In the genomic region with DNA sequence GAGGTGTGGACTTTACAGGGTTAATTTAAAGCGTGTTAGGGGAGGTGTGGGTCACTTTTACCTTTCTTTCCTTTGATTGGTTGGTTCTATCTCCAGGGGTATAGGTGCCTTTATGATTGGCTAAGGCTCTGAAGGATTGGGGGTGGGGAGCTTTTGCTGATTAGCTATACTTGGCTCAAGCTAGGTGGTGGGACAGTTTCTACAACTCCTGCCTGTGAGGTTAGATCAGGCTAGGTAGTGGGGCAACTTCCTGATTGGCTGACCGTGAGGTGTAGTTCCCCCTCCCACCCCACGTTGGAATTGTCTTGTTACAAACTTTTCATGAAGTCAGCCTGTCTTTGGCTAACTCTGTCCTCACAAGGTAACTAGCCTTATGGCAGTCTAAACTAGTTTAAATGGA, we compare ENCODE assay signal across 27 mouse cellular contexts. TPM values are rescaled to one million over a fixed set of nuclear protein-coding genes. Genes with fewer than 3 reads are reported as not detected.
DNase-seq lines count a peak whose midpoint lies in the region; ATAC-seq and TF ChIP-seq lines count a peak whose summit lies in the region.
"Had no signal": no experiment of that assay in that cellular context is flagged by ENCODE, and none has a peak within 500 bp of the region (broad histone marks: within the 10 kb centered on the region; RNA-seq: fewer than 3 reads in every experiment).

No protein-coding gene starts in this region.

- no peak for TF ChIP-seq RAD21 in CH12.LX (IDR thresholded peaks at IDR 0.05; ENCODE audit: low read depth, low read length)

- H3K79me2 ChIP-seq in CH12.LX (replicated peaks; ENCODE audit: control insufficient read depth, extremely low read depth, insufficient read depth, poor library complexity, severe bottlenecking) = no peaks in the 10 kb centered on the region

- H3K27ac ChIP-seq in CH12.LX (ENCODE audit: insufficient read depth, low read depth) = no peak overlapping the region
- no peak overlapping the region for H3K27ac ChIP-seq in ES-E14 (ENCODE audit: insufficient read depth, low read depth, low read length, poor library complexity, severe bottlenecking)
- no peak overlapping the region for H3K27ac ChIP-seq in limb, embryonic 10.5 days
- H3K27ac ChIP-seq: embryonic facial prominence, embryonic 13.5 days; forebrain, embryonic 12.5 days; heart, adult 2 months; hindbrain, embryonic 12.5 days; intestine, embryonic 15.5 days had no signal

- H3K9ac ChIP-seq in CH12.LX (ENCODE audit: insufficient read depth, low read depth) = no peak overlapping the region
- no peak overlapping the region for H3K9ac ChIP-seq in ES-E14 (ENCODE audit: insufficient read depth, low read depth, low read length, poor library complexity, severe bottlenecking)
- H3K9ac ChIP-seq: embryonic facial prominence, embryonic 13.5 days; forebrain, embryonic 12.5 days; heart, embryonic 12.5 days; hindbrain, embryonic 12.5 days; intestine, embryonic 15.5 days had no signal

- DNase-seq in CH12.LX (ENCODE audit: extremely low read depth) = no peak
- DNase-seq in ES-E14 (ENCODE audit: low read depth, low spot score) = peak; percentile 39
- DNase-seq in limb, embryonic 10.5 days (ENCODE audit: low spot score) = no peak
- DNase-seq in right cerebral cortex, postnatal 4 days = no peak
- no peak for DNase-seq in left cerebral cortex, postnatal 25 days (ENCODE audit: low spot score in 2 of 2)
- DNase-seq: adrenal gland, adult 8-10 months; adrenal gland, postnatal 36 days; cerebellum, adult 8-10 months; cerebellum, postnatal 14 days; gastrocnemius, postnatal 36 days; heart, adult 2 months; heart, postnatal 36 days; kidney, adult 2 months had no signal

- intact Hi-C loops in left cerebral cortex, postnatal 25 days (cut with DNase I) = loop anchor here (5.0 kb wide), 1 partner anchor 35 kb away; no protein-coding TSS in a partner anchor

- no peak overlapping the region for H3K4me3 ChIP-seq in CH12.LX (replicated peaks in 1 of 3; ENCODE audit: low read depth in 2 of 3, low read length in 2 of 3, poor library complexity in 1 of 3)
- no peak overlapping the region for H3K4me3 ChIP-seq in ES-E14 (ENCODE audit: insufficient read depth in 1 of 2, low read depth in 1 of 2, low read length in 2 of 2, poor library complexity in 1 of 2, severe bottlenecking in 1 of 2)
- no peak overlapping the region for H3K4me3 ChIP-seq in limb, embryonic 10.5 days
- H3K4me3 ChIP-seq: embryonic facial prominence, embryonic 13.5 days; forebrain, embryonic 12.5 days; heart, adult 2 months; heart, embryonic 12.5 days; hindbrain, embryonic 12.5 days; intestine, embryonic 15.5 days had no signal

- peaks cover 13 to 38% of the 10 kb centered on the region in 2 experiments for H3K4me1 ChIP-seq in CH12.LX (ENCODE audit: control insufficient read depth in 1 of 2, insufficient read depth in 2 of 2)
- H3K4me1 ChIP-seq in ES-E14 (ENCODE audit: control insufficient read depth in 2 of 2, insufficient read depth in 2 of 2, low read length in 2 of 2, poor library complexity in 1 of 2) = no peaks in the 10 kb centered on the region
- H3K4me1 ChIP-seq in limb, embryonic 10.5 days = no peaks in the 10 kb centered on the region
- H3K4me1 ChIP-seq: embryonic facial prominence, embryonic 13.5 days; forebrain, embryonic 12.5 days; heart, embryonic 12.5 days; hindbrain, embryonic 12.5 days; intestine, embryonic 15.5 days had no signal

- no peak overlapping the region for H3K4me2 ChIP-seq in CH12.LX (ENCODE audit: insufficient read depth, low read depth, poor library complexity, severe bottlenecking)
- H3K4me2 ChIP-seq: embryonic facial prominence, embryonic 13.5 days; forebrain, embryonic 12.5 days; heart, embryonic 12.5 days; hindbrain, embryonic 12.5 days; intestine, embryonic 15.5 days had no signal

- TF ChIP-seq POLR2A in CH12.LX (IDR thresholded peaks at IDR 0.05; ENCODE audit: low read depth, low read length) = no peak

- H3K9me3 ChIP-seq in CH12.LX (replicated peaks; ENCODE audit: low read length) (peaks cover 6% of the 10 kb centered on the region), ES-E14 (ENCODE audit: control insufficient read depth, insufficient read depth, low read depth, low read length) (no peaks in the 10 kb centered on the region)
- no peaks in the 10 kb centered on the region for H3K9me3 ChIP-seq in limb, embryonic 10.5 days (replicated peaks)
- H3K9me3 ChIP-seq: embryonic facial prominence, embryonic 13.5 days; forebrain, embryonic 12.5 days; hindbrain, embryonic 12.5 days; intestine, embryonic 15.5 days had no signal

- WGBS in limb, embryonic 10.5 days = 48% methylated on average over 3 of the region's 3 CpGs

- no peak for TF ChIP-seq EP300 in CH12.LX (IDR thresholded peaks at IDR 0.05; ENCODE audit: low read length)

- in situ Hi-C loops in CH12.LX (cut with MboI; ENCODE audit: low pct_ligation_motif_present, low pct_unique_long_range_greater_than_20kb, low sequenced_read_pairs) = loop anchor here (5.0 kb wide), 1 partner anchor 35 kb away; no protein-coding TSS in a partner anchor
- in situ Hi-C loops in ES-E14 (cut with MboI; ENCODE audit: low sequenced_read_pairs in 2 of 2, unreplicated experiment in 2 of 2) = no loop called here

- H3K36me3 ChIP-seq in CH12.LX (replicated peaks in 1 of 2; ENCODE audit: control insufficient read depth in 1 of 2, insufficient read depth in 1 of 2, low read length in 1 of 2) (no peaks in the 10 kb centered on the region), ES-E14 (ENCODE audit: control insufficient read depth, insufficient read depth, low read length, poor library complexity, severe bottlenecking) (no peaks in the 10 kb centered on the region)
- H3K36me3 ChIP-seq in limb, embryonic 10.5 days = no peaks in the 10 kb centered on the region
- H3K36me3 ChIP-seq: embryonic facial prominence, embryonic 13.5 days; forebrain, embryonic 12.5 days; heart, embryonic 12.5 days; hindbrain, embryonic 12.5 days; intestine, embryonic 15.5 days had no signal

- ATAC-seq in granulocyte monocyte progenitor cell, adult 5-6 weeks (replicated peaks; ENCODE audit: poor library complexity, severe bottlenecking) = peak; percentile 57
- ATAC-seq in megakaryocyte progenitor cell, adult 5-6 weeks (replicated peaks; ENCODE audit: poor library complexity) = peak; percentile 61
- ATAC-seq: forebrain, embryonic 16.5 days; hindbrain, embryonic 16.5 days; intestine, embryonic 15.5 days had no signal

- dilution Hi-C loops in CH12.LX (cut with MboI; ENCODE audit: extremely low pct_ligation_motif_present, extremely low pct_unique_long_range_greater_than_20kb, low sequenced_read_pairs) = no loop called here

- no peak for TF ChIP-seq CTCF in CH12.LX (conservative IDR thresholded peaks at IDR 0.05 in 1 of 2, IDR thresholded peaks at IDR 0.05 in 1 of 2; ENCODE audit: low read depth in 2 of 2, low read length in 2 of 2)

- no peaks in the 10 kb centered on the region for H3K27me3 ChIP-seq in CH12.LX (replicated peaks)
- no peaks in the 10 kb centered on the region for H3K27me3 ChIP-seq in limb, embryonic 10.5 days (ENCODE audit: low read depth, poor library complexity, severe bottlenecking)
- H3K27me3 ChIP-seq: embryonic facial prominence, embryonic 13.5 days; forebrain, embryonic 12.5 days; heart, embryonic 12.5 days; hindbrain, embryonic 12.5 days; intestine, embryonic 15.5 days had no signal

RNA-seq across cellular contexts. Expression of a gene that starts 28.8 kb away (rescaled TPM):
- 57.8 and 71.0 TPM in 2 replicates for total RNA-seq in CH12.LX (2012; rRNA removed)
- total RNA-seq in CH12.LX (2014; rRNA removed) = 96.6 and 107 TPM in 2 replicates
- polyA plus RNA-seq in CH12.LX (2012; ENCODE audit: insufficient read length, low read depth) = 68.5 and 81.5 TPM in 2 replicates
- total RNA-seq in ES-E14 (2012; rRNA removed) = 1.1 and 1.8 TPM in 2 replicates
- 22.3 and 33.3 TPM in 2 replicates for total RNA-seq in granulocyte monocyte progenitor cell, adult 5-6 weeks (2014; fragmentation: Nextera tagmentation)
- total RNA-seq in granulocyte monocyte progenitor cell, adult 5-6 weeks (2017) = 50.4 and 51.2 TPM in 2 replicates
- total RNA-seq in megakaryocyte progenitor cell, adult 5-6 weeks (2015) = 76.0 and 76.5 TPM in 2 replicates
- 83.2 and 90.0 TPM in 2 replicates for total RNA-seq in megakaryocyte progenitor cell, adult 5-6 weeks (2017)
- polyA plus RNA-seq in limb, embryonic 10.5 days (2016; fragmentation: Nextera tagmentation; extraction: Ambion mirVana) = 6.4 and 7.6 TPM in 2 replicates
- 1 to 10 TPM; 2.3 to 2.8 TPM for total RNA-seq in left cerebral cortex, postnatal 25 days (2021)

RNA-seq across cellular contexts. Expression of a gene that starts 31.3 kb away (rescaled TPM):
- total RNA-seq in CH12.LX (2012; rRNA removed) (0.08 TPM in 1 of 2 replicates, not detected in the other), CH12.LX (2014; rRNA removed) (not detected in 2 replicates), ES-E14 (2012; rRNA removed) (not detected in 2 replicates)
- polyA plus RNA-seq in CH12.LX (2012; ENCODE audit: insufficient read length, low read depth) = not detected in 2 replicates
- 0.60 TPM in 1 of 2 replicates, not detected in the other for total RNA-seq in granulocyte monocyte progenitor cell, adult 5-6 weeks (2014; fragmentation: Nextera tagmentation)
- 0.04 and 0.21 TPM in 2 replicates for total RNA-seq in granulocyte monocyte progenitor cell, adult 5-6 weeks (2017)
- total RNA-seq in megakaryocyte progenitor cell, adult 5-6 weeks (2015) = 0.15 and 0.30 TPM in 2 replicates
- 0.24 TPM in 1 of 2 replicates, not detected in the other for total RNA-seq in megakaryocyte progenitor cell, adult 5-6 weeks (2017)
- 0.08 and 0.09 TPM in 2 replicates for polyA plus RNA-seq in limb, embryonic 10.5 days (2016; fragmentation: Nextera tagmentation; extraction: Ambion mirVana)
- not detected for total RNA-seq in left cerebral cortex, postnatal 25 days (2021)
- total RNA-seq: adrenal gland, adult 8-10 months; adrenal gland, postnatal 36 days; gastrocnemius, adult 18-20 months; gastrocnemius, postnatal 36 days; heart, adult 2 months; heart, postnatal 36 days; MEL had no signal
- polyA plus RNA-seq: cortical plate, adult 2 months; forebrain, embryonic 12.5 days; forebrain, embryonic 16.5 days; frontal cortex, adult 2 months; heart, adult 2 months; heart, embryonic 12.5 days; heart, embryonic 16.5 days; hindbrain, embryonic 12.5 days; hindbrain, embryonic 16.5 days; intestine, embryonic 15.5 days; kidney, adult 2 months had no signal

RNA-seq across cellular contexts. Expression of a gene that starts 37.2 kb away (rescaled TPM):
- total RNA-seq in CH12.LX (2012; rRNA removed) (69.0 and 71.4 TPM in 2 replicates), CH12.LX (2014; rRNA removed) (122 and 135 TPM in 2 replicates), ES-E14 (2012; rRNA removed) (30.0 and 40.7 TPM in 2 replicates)
- polyA plus RNA-seq in CH12.LX (2012; ENCODE audit: insufficient read length, low read depth) = 66.8 and 80.6 TPM in 2 replicates
- total RNA-seq in granulocyte monocyte progenitor cell, adult 5-6 weeks (2014; fragmentation: Nextera tagmentation) = 69.6 and 84.0 TPM in 2 replicates
- 131 and 143 TPM in 2 replicates for total RNA-seq in granulocyte monocyte progenitor cell, adult 5-6 weeks (2017)
- total RNA-seq in megakaryocyte progenitor cell, adult 5-6 weeks (2015) = 69.5 and 79.9 TPM in 2 replicates
- total RNA-seq in megakaryocyte progenitor cell, adult 5-6 weeks (2017) = 134 and 138 TPM in 2 replicates
- 80.4 and 80.8 TPM in 2 replicates for polyA plus RNA-seq in limb, embryonic 10.5 days (2016; fragmentation: Nextera tagmentation; extraction: Ambion mirVana)
- 100 to 1,000 TPM; 108 to 119 TPM for total RNA-seq in left cerebral cortex, postnatal 25 days (2021)

RNA-seq across cellular contexts. Expression of a gene that starts 55.8 kb away (rescaled TPM):
- total RNA-seq in CH12.LX (2012; rRNA removed) (not detected in 2 replicates), CH12.LX (2014; rRNA removed) (0.08 TPM in 1 of 2 replicates, not detected in the other), ES-E14 (2012; rRNA removed) (0.90 and 1.5 TPM in 2 replicates)
- 0.05 TPM in 1 of 2 replicates, not detected in the other for polyA plus RNA-seq in CH12.LX (2012; ENCODE audit: insufficient read length, low read depth)
- total RNA-seq in granulocyte monocyte progenitor cell, adult 5-6 weeks (2014; fragmentation: Nextera tagmentation) = not detected in 2 replicates
- not detected in 2 replicates for total RNA-seq in granulocyte monocyte progenitor cell, adult 5-6 weeks (2017)
- not detected in 2 replicates for total RNA-seq in megakaryocyte progenitor cell, adult 5-6 weeks (2015)
- not detected in 2 replicates for total RNA-seq in megakaryocyte progenitor cell, adult 5-6 weeks (2017)
- polyA plus RNA-seq in limb, embryonic 10.5 days (2016; fragmentation: Nextera tagmentation; extraction: Ambion mirVana) = 1.7 and 1.9 TPM in 2 replicates
- total RNA-seq in left cerebral cortex, postnatal 25 days (2021) = 1 to 10 TPM in 1 of 2 experiments, under 1 TPM in 1; 0.39 to 1.1 TPM
- total RNA-seq: MEL had no signal

RNA-seq across cellular contexts. Expression of a gene that starts 59.5 kb away (rescaled TPM):
- total RNA-seq in CH12.LX (2012; rRNA removed) = 11.5 and 12.0 TPM in 2 replicates
- total RNA-seq in CH12.LX (2014; rRNA removed) = 12.3 and 15.8 TPM in 2 replicates
- 11.4 and 11.9 TPM in 2 replicates for polyA plus RNA-seq in CH12.LX (2012; ENCODE audit: insufficient read length, low read depth)
- total RNA-seq in ES-E14 (2012; rRNA removed) = 17.5 and 18.9 TPM in 2 replicates
- 12.8 and 18.8 TPM in 2 replicates for total RNA-seq in granulocyte monocyte progenitor cell, adult 5-6 weeks (2014; fragmentation: Nextera tagmentation)
- total RNA-seq in granulocyte monocyte progenitor cell, adult 5-6 weeks (2017) = 32.4 and 41.7 TPM in 2 replicates
- 8.8 and 14.8 TPM in 2 replicates for total RNA-seq in megakaryocyte progenitor cell, adult 5-6 weeks (2015)
- total RNA-seq in megakaryocyte progenitor cell, adult 5-6 weeks (2017) = 27.0 and 28.1 TPM in 2 replicates
- polyA plus RNA-seq in limb, embryonic 10.5 days (2016; fragmentation: Nextera tagmentation; extraction: Ambion mirVana) = 21.8 and 26.3 TPM in 2 replicates
- total RNA-seq in left cerebral cortex, postnatal 25 days (2021) = 10 to 100 TPM; 83.9 to 85.8 TPM
